In genomic region chr17:34208421-34208820, GRCm38 (mm10) we compare ENCODE assay signal across 19 mouse cellular contexts. TPM values are rescaled to one million over a fixed set of nuclear protein-coding genes. Genes with fewer than 3 reads are reported as not detected.
"Had no signal": no experiment of that assay in that cellular context is flagged by ENCODE, and none has a peak within 500 bp of the region (broad histone marks: within the 10 kb centered on the region; RNA-seq: fewer than 3 reads in every experiment).

No protein-coding gene starts in this region.

- DNase-seq: kidney, adult 8-10 months; kidney, postnatal 14 days; kidney, postnatal 4 days; left cerebral cortex, postnatal 4 days; liver, postnatal 0 days; lung, embryonic 14.5 days; right cerebral cortex, adult 18-20 months; right cerebral cortex, postnatal 14 days; right cerebral cortex, postnatal 4 days had no signal

- H3K36me3 ChIP-seq: kidney, embryonic 15.5 days; limb, embryonic 12.5 days; limb, embryonic 15.5 days; midbrain, embryonic 12.5 days; midbrain, embryonic 15.5 days; neural tube, embryonic 12.5 days; neural tube, embryonic 15.5 days had no signal

- H3K4me3 ChIP-seq: kidney, embryonic 15.5 days; limb, embryonic 12.5 days; limb, embryonic 15.5 days; midbrain, embryonic 12.5 days; midbrain, embryonic 15.5 days; neural tube, embryonic 12.5 days; neural tube, embryonic 15.5 days had no signal

- H3K27ac ChIP-seq: kidney, embryonic 15.5 days; limb, embryonic 12.5 days; limb, embryonic 15.5 days; liver, embryonic 14.5 days; macrophage; midbrain, embryonic 12.5 days; midbrain, embryonic 15.5 days; neural tube, embryonic 12.5 days; neural tube, embryonic 15.5 days had no signal

RNA-seq across cellular contexts. Expression of gene H2-Ob, which starts 30.3 kb away (rescaled TPM):
- polyA plus RNA-seq: limb, embryonic 12.5 days; limb, embryonic 15.5 days; liver, embryonic 11.5 days; lung, embryonic 14.5 days; midbrain, embryonic 12.5 days; neural tube, embryonic 12.5 days had no signal
